Mouse (Mus musculus): ENCODE measurements around the gene Zcchc17. TPM values are rescaled to one million over a fixed set of nuclear protein-coding genes. Genes with fewer than 3 reads are reported as not detected.
A peak's percentile ranks its signal among the peaks of the same experiment; 100 is the strongest.

The Zcchc17 gene
- total RNA-seq, 2 experiments from 2014 or later, result 62.3 to 67.8 TPM

GRCm38 (mm10) chr4:130321640-130322039 is 38.1 kb downstream of the Zcchc17 start:
- no peak for DNase-seq (ENCODE audit: low spot score in 2 of 2)
- intact Hi-C loops (cut with DNase I), result no loop called here

GRCm38 (mm10) chr4:130319564-130319963 is 40.2 kb downstream of the Zcchc17 start:
- intact Hi-C loops (cut with DNase I), result no loop called here
- DNase-seq (ENCODE audit: low spot score in 2 of 2), result no peak

GRCm38 (mm10) chr4:130318122-130318521 is 41.6 kb downstream of the Zcchc17 start:
- intact Hi-C loops (cut with DNase I), result no loop called here
- DNase-seq (ENCODE audit: low spot score in 2 of 2), result no peak

GRCm38 (mm10) chr4:130316691-130317090 is 43.1 kb downstream of the Zcchc17 start:
- intact Hi-C loops (cut with DNase I), result no loop called here
- DNase-seq (ENCODE audit: low spot score in 2 of 2), result no peak

- intact Hi-C loops (cut with DNase I), result no loop called here
- no peak for DNase-seq (ENCODE audit: low spot score in 2 of 2)
Observed at GRCm38 (mm10) chr4:130315771-130316527, 43.8 kb downstream of the Zcchc17 start.

GRCm38 (mm10) chr4:130313552-130313951 is 46.2 kb downstream of the Zcchc17 start:
- intact Hi-C loops (cut with DNase I), result no loop called here
- no peak for DNase-seq (ENCODE audit: low spot score in 2 of 2)

- intact Hi-C loops (cut with DNase I), result no loop called here
- no peak for DNase-seq (ENCODE audit: low spot score in 2 of 2)
Observed at GRCm38 (mm10) chr4:130312526-130312925, 47.2 kb downstream of the Zcchc17 start.

- no peak for DNase-seq (ENCODE audit: low spot score in 2 of 2)
- intact Hi-C loops (cut with DNase I), result no loop called here
Observed at GRCm38 (mm10) chr4:130309254-130309653, 50.5 kb downstream of the Zcchc17 start.

GRCm38 (mm10) chr4:130308231-130309081 is 51.3 kb downstream of the Zcchc17 start, which contains the start of the genes Fabp3 and Gm10570:
Gene Fabp3 (plus strand): TSS chr4:130308595.
Gene Gm10570 (minus strand): TSS chr4:130308674.
- peak; percentile 82 to 86 for DNase-seq (ENCODE audit: low spot score in 2 of 2)
- intact Hi-C loops (cut with DNase I), result no loop called here

- intact Hi-C loops (cut with DNase I), result no loop called here
- peak; percentile 54 to 65 for DNase-seq (ENCODE audit: low spot score in 2 of 2)
Observed at GRCm38 (mm10) chr4:130307851-130308230, 51.9 kb downstream of the Zcchc17 start.

GRCm38 (mm10) chr4:130306796-130307630 is 52.7 kb downstream of the Zcchc17 start:
- no peak for DNase-seq (ENCODE audit: low spot score in 2 of 2)
- intact Hi-C loops (cut with DNase I), result no loop called here

- intact Hi-C loops (cut with DNase I), result no loop called here
- no peak for DNase-seq (ENCODE audit: low spot score in 2 of 2)
Observed at GRCm38 (mm10) chr4:130304746-130305145, 55.0 kb downstream of the Zcchc17 start.

- DNase-seq (ENCODE audit: low spot score in 2 of 2), result no peak
- intact Hi-C loops (cut with DNase I), result no loop called here
Observed at GRCm38 (mm10) chr4:130302285-130302870, 57.4 kb downstream of the Zcchc17 start.

- intact Hi-C loops (cut with DNase I), result no loop called here
- no peak for DNase-seq (ENCODE audit: low spot score in 2 of 2)
Observed at GRCm38 (mm10) chr4:130299629-130300018, 60.1 kb downstream of the Zcchc17 start.

GRCm38 (mm10) chr4:130298877-130299628 is 60.7 kb downstream of the Zcchc17 start:
- intact Hi-C loops (cut with DNase I), result no loop called here
- no peak for DNase-seq (ENCODE audit: low spot score in 2 of 2)

- DNase-seq (ENCODE audit: low spot score in 2 of 2), result no peak
- intact Hi-C loops (cut with DNase I), result no loop called here
Observed at GRCm38 (mm10) chr4:130297123-130297529, 62.6 kb downstream of the Zcchc17 start.

GRCm38 (mm10) chr4:130296243-130296965 is 63.3 kb downstream of the Zcchc17 start:
- intact Hi-C loops (cut with DNase I), result no loop called here
- no peak for DNase-seq (ENCODE audit: low spot score in 2 of 2)

- intact Hi-C loops (cut with DNase I), result no loop called here
- no peak for DNase-seq (ENCODE audit: low spot score in 2 of 2)
Observed at GRCm38 (mm10) chr4:130295047-130295745, 64.5 kb downstream of the Zcchc17 start.

Measured in left cerebral cortex, postnatal 36 days (tissue).